Mouse (Mus musculus): Measurements from ENCODE around the gene Prkn. TPM values are rescaled to one million over a fixed set of nuclear protein-coding genes. Genes with fewer than 3 reads are reported as not detected.

Gene Prkn
- total RNA-seq, 2 experiments from 2014 or later, result 8.7 to 12.0 TPM

GRCm38 (mm10) chr17:11740716-11741115 lies 900.5 kb downstream of the Prkn start:
- DNase-seq, result no peak

GRCm38 (mm10) chr17:11741161-11741560 lies 901.0 kb downstream of the Prkn start:
- no peak for DNase-seq

GRCm38 (mm10) chr17:11751251-11751650 lies 911.1 kb downstream of the Prkn start:
- DNase-seq, result no peak

GRCm38 (mm10) chr17:11752686-11753085 lies 912.5 kb downstream of the Prkn start:
- peak; percentile 39 to 43 for DNase-seq

GRCm38 (mm10) chr17:11765117-11765516 lies 924.9 kb downstream of the Prkn start:
- no peak for DNase-seq

GRCm38 (mm10) chr17:11765581-11765980 lies 925.4 kb downstream of the Prkn start:
- no peak for DNase-seq

- peak; percentile 38 to 49 for DNase-seq
These were observed 927.1 kb downstream of the Prkn start for GRCm38 (mm10) chr17:11767301-11767700.

- no peak for DNase-seq
These were observed 928.2 kb downstream of the Prkn start for GRCm38 (mm10) chr17:11768345-11768744.

- no peak for DNase-seq
These were observed 928.8 kb downstream of the Prkn start for GRCm38 (mm10) chr17:11768971-11769370.

- DNase-seq, result no peak
These were observed 929.3 kb downstream of the Prkn start for GRCm38 (mm10) chr17:11769513-11769912.

GRCm38 (mm10) chr17:11779547-11779946 lies 939.4 kb downstream of the Prkn start:
- DNase-seq, result no peak

- peak in 1 of 2 experiments; percentile 4 for DNase-seq
These were observed 939.8 kb downstream of the Prkn start for GRCm38 (mm10) chr17:11780005-11780404.

GRCm38 (mm10) chr17:11780805-11781481 lies 940.8 kb downstream of the Prkn start:
- DNase-seq, result no peak

- no peak for DNase-seq
These were observed 948.2 kb downstream of the Prkn start for GRCm38 (mm10) chr17:11788270-11788936.

- no peak for DNase-seq
These were observed 955.8 kb downstream of the Prkn start for GRCm38 (mm10) chr17:11795979-11796378.

- DNase-seq, result no peak
These were observed 961.0 kb downstream of the Prkn start for GRCm38 (mm10) chr17:11801226-11801625.

GRCm38 (mm10) chr17:11807280-11807679 lies 967.1 kb downstream of the Prkn start:
- no peak for DNase-seq

- no peak for DNase-seq
These were observed 977.7 kb downstream of the Prkn start for GRCm38 (mm10) chr17:11817886-11818285.

GRCm38 (mm10) chr17:11819506-11819905 lies 979.3 kb downstream of the Prkn start:
- DNase-seq, result no peak

GRCm38 (mm10) chr17:11820757-11821156 lies 980.6 kb downstream of the Prkn start:
- DNase-seq, result no peak

GRCm38 (mm10) chr17:11829501-11829900 lies 989.3 kb downstream of the Prkn start:
- no peak for DNase-seq

GRCm38 (mm10) chr17:11837121-11837520 lies 996.9 kb downstream of the Prkn start:
- DNase-seq, result no peak

GRCm38 (mm10) chr17:11844436-11844835 lies 1004.3 kb downstream of the Prkn start:
- no peak for DNase-seq

GRCm38 (mm10) chr17:11844989-11845388 lies 1004.8 kb downstream of the Prkn start:
- no peak for DNase-seq

Measured in adrenal gland, postnatal 36 days (tissue).